Mouse (Mus musculus) CH12.LX (cell line): ENCODE results near the gene Pknox2. TPM values are rescaled to one million over a fixed set of nuclear protein-coding genes. Genes with fewer than 3 reads are reported as not detected.

Experiments
- DNase-seq: peaks from one replicate; pipeline ENCODE4 v3.0.0-alpha.2; 2013; ENCODE audit errors: extremely low read depth
- H3K27ac ChIP-seq: 2 replicates; pipeline ENCODE4 v1.5.1; 2012; ENCODE audit warnings: low read depth, mild to moderate bottlenecking, control low read depth, moderate library complexity; ENCODE audit not compliant: insufficient read depth
- H3K27me3 ChIP-seq: replicated peaks from 2 replicates; pipeline ENCODE3; 2012; ENCODE audit warnings: inconsistent platforms
- H3K36me3 ChIP-seq, 2 experiments: replicated peaks in 1 of 2; 2 replicates each; pipeline versions ENCODE3 to v1.6.1; 2012; ENCODE audit warnings: inconsistent platforms in 1 of 2, low read length in 1 of 2, mild to moderate bottlenecking in 1 of 2, mixed read lengths in 1 of 2, moderate library complexity in 1 of 2; ENCODE audit not compliant: control insufficient read depth in 1 of 2, insufficient read depth in 1 of 2
- H3K4me1 ChIP-seq, 2 experiments: 2 replicates each; pipeline ENCODE4 v1.6.1; 2012; ENCODE audit warnings: inconsistent platforms in 1 of 2, moderate library complexity in 1 of 2; ENCODE audit not compliant: insufficient read depth in 2 of 2, control insufficient read depth in 1 of 2
- H3K4me2 ChIP-seq: 2 replicates; pipeline ENCODE4 v1.6.1; 2012; ENCODE audit warnings: low read depth, mild to moderate bottlenecking, control low read depth; ENCODE audit not compliant: poor library complexity, insufficient read depth, severe bottlenecking
- H3K4me3 ChIP-seq, 3 experiments: fragments of 150-350 bp in 1 of 3; sonication (generic) in 1 of 3; replicated peaks in 1 of 3; 2 replicates each; pipeline versions ENCODE3 to v1.5.1; 2011 to 2012; ENCODE audit warnings: low read depth in 2 of 3, low read length in 2 of 3, mild to moderate bottlenecking in 2 of 3, moderate library complexity in 2 of 3, control low read depth in 1 of 3, improper control_type of control experiment in 1 of 3, inconsistent platforms in 1 of 3, mixed read lengths in 1 of 3; ENCODE audit not compliant: poor library complexity in 1 of 3
- H3K79me2 ChIP-seq: replicated peaks from 2 replicates; pipeline ENCODE4 v1.6.1; 2012; ENCODE audit warnings: mild to moderate bottlenecking, moderate library complexity; ENCODE audit not compliant: control insufficient read depth, poor library complexity, insufficient read depth, severe bottlenecking; ENCODE audit errors: extremely low read depth
- H3K9ac ChIP-seq: 2 replicates; pipeline ENCODE4 v1.6.1; 2012; ENCODE audit warnings: low read depth, mild to moderate bottlenecking, control low read depth, moderate library complexity; ENCODE audit not compliant: insufficient read depth
- H3K9me3 ChIP-seq: replicated peaks from 2 replicates; pipeline ENCODE3; 2012; ENCODE audit warnings: low read length, inconsistent platforms, mixed read lengths
- BHLHE40 ChIP-seq: IDR thresholded peaks from 2 replicates; pipeline ENCODE4 v1.6.1; 2011; ENCODE audit warnings: mild to moderate bottlenecking, low read depth, low read length, improper control_type of control experiment
- CHD1 ChIP-seq: IDR thresholded peaks from 2 replicates; pipeline ENCODE4 v1.6.1; 2012; ENCODE audit warnings: low read depth, low read length, improper control_type of control experiment, inconsistent platforms
- CHD2 ChIP-seq: IDR thresholded peaks from 2 replicates; pipeline ENCODE4 v1.6.1; 2011; ENCODE audit warnings: low read length, improper control_type of control experiment
- E2F4 ChIP-seq: IDR thresholded peaks from 2 replicates; pipeline ENCODE4 v1.6.1; 2011; ENCODE audit warnings: low read depth, low read length, improper control_type of control experiment; ENCODE audit not compliant: insufficient replicate concordance
- ELF1 ChIP-seq: IDR thresholded peaks from 2 replicates; pipeline ENCODE4 v1.6.1; 2014; ENCODE audit warnings: low read depth, mild to moderate bottlenecking, inconsistent platforms, low read length, improper control_type of control experiment
- EP300 ChIP-seq: IDR thresholded peaks from 2 replicates; pipeline ENCODE4 v1.6.1; 2011; ENCODE audit warnings: low read length, improper control_type of control experiment
- HCFC1 ChIP-seq: IDR thresholded peaks from 2 replicates; pipeline ENCODE4 v1.6.1; 2012; ENCODE audit warnings: low read depth, mild to moderate bottlenecking, inconsistent platforms, low read length, improper control_type of control experiment
- JUND ChIP-seq: conservative IDR thresholded peaks from 2 replicates; pipeline ENCODE4 v1.6.1; 2011; ENCODE audit warnings: low read depth, low read length, improper control_type of control experiment
- KAT2A ChIP-seq: IDR thresholded peaks from 2 replicates; pipeline ENCODE4 v1.6.1; 2012; ENCODE audit warnings: low read length, improper control_type of control experiment, inconsistent platforms; ENCODE audit not compliant: insufficient replicate concordance
- MAFK ChIP-seq: IDR thresholded peaks from 2 replicates; pipeline ENCODE4 v1.6.1; 2011; ENCODE audit warnings: low read length, improper control_type of control experiment; ENCODE audit not compliant: insufficient replicate concordance
- MAX ChIP-seq: IDR thresholded peaks from 2 replicates; pipeline ENCODE4 v1.6.1; 2011; ENCODE audit warnings: low read length, improper control_type of control experiment
- MXI1 ChIP-seq: IDR thresholded peaks from 2 replicates; pipeline ENCODE4 v1.6.1; 2011; ENCODE audit warnings: mild to moderate bottlenecking, low read depth, low read length, improper control_type of control experiment
- MYC ChIP-seq: IDR thresholded peaks from 2 replicates; pipeline ENCODE4 v1.6.1; 2011; ENCODE audit warnings: low read depth, mild to moderate bottlenecking, improper control_type of control experiment, low read length
- PAX5 ChIP-seq: IDR thresholded peaks from 2 replicates; pipeline ENCODE4 v1.6.1; 2012; ENCODE audit warnings: low read length, inconsistent platforms, mixed read lengths
- POLR2AphosphoS2 ChIP-seq: IDR thresholded peaks from 2 replicates; pipeline ENCODE4 v1.6.1; 2011; ENCODE audit warnings: low read depth, low read length, improper control_type of control experiment
- RAD21 ChIP-seq: IDR thresholded peaks from 2 replicates; pipeline ENCODE4 v1.6.1; 2011; ENCODE audit warnings: low read depth, mild to moderate bottlenecking, low read length, improper control_type of control experiment, moderate library complexity
- SIN3A ChIP-seq: IDR thresholded peaks from 2 replicates; pipeline ENCODE4 v1.6.1; 2012; ENCODE audit warnings: low read length, improper control_type of control experiment, inconsistent platforms
- SMC3 ChIP-seq: IDR thresholded peaks from 2 replicates; pipeline ENCODE4 v1.6.1; 2011; ENCODE audit warnings: low read depth, low read length, improper control_type of control experiment
- UBTF ChIP-seq: IDR thresholded peaks from 2 replicates; pipeline ENCODE4 v1.6.1; 2012; ENCODE audit warnings: low read depth, mild to moderate bottlenecking, inconsistent platforms, low read length, improper control_type of control experiment, moderate library complexity
- USF1 ChIP-seq: IDR thresholded peaks from 2 replicates; pipeline ENCODE4 v1.6.1; 2014; ENCODE audit warnings: low read depth, mild to moderate bottlenecking, inconsistent platforms, low read length, improper control_type of control experiment
- ZC3H11A ChIP-seq: IDR thresholded peaks from 2 replicates; pipeline ENCODE4 v1.6.1; 2012; ENCODE audit warnings: low read depth, mild to moderate bottlenecking, inconsistent platforms, low read length, improper control_type of control experiment
- ZKSCAN1 ChIP-seq: IDR thresholded peaks from 2 replicates; pipeline ENCODE4 v1.6.1; 2012; ENCODE audit warnings: low read depth, inconsistent platforms, low read length, improper control_type of control experiment, borderline replicate concordance
- ZMIZ1 ChIP-seq: IDR thresholded peaks from 2 replicates; pipeline ENCODE4 v1.6.1; 2012; ENCODE audit warnings: low read depth, mild to moderate bottlenecking, inconsistent platforms, low read length, improper control_type of control experiment
- dilution Hi-C: fragments of 300-500 bp; cut with MboI; formaldehyde crosslinking; loops from 2 replicates; pipeline ENCODE4 v1.14.3; 2020; ENCODE audit warnings: low sequenced_read_pairs; ENCODE audit not compliant: extremely low pct_unique_long_range_greater_than_20kb, extremely low pct_ligation_motif_present
- in situ Hi-C: fragments of 300-500 bp; cut with MboI; formaldehyde crosslinking; loops from 3 replicates; pipeline ENCODE4 v1.14.3; 2019; ENCODE audit warnings: low sequenced_read_pairs, low pct_ligation_motif_present, low pct_unique_long_range_greater_than_20kb, mixed read lengths
- polyA plus RNA-seq: library from polyadenylated mRNA; unstranded; fragments of >175 nt; gene quantifications from 2 replicates; pipeline ENCODE4 v1.2.1, GENCODE M21; 2012; ENCODE audit warnings: low read depth; ENCODE audit not compliant: insufficient read length
- total RNA-seq, 2 experiments: library from RNA; depleted of rRNA; stranded (reverse); fragments of 300-350 nt in 1 of 2; fragments of >200 nt in 1 of 2; gene quantifications; 2 replicates each; pipeline ENCODE4 v1.2.3; 2012 to 2014

Pknox2 gene
- total and polyA plus RNA-seq, 3 experiments, result 0.08 to 0.11 TPM; not detected in 1

- Histone ChIP-seq H3K4me2 (no peak overlapping the region), H3K4me3 (no peak overlapping the region), H3K4me1 (peaks cover 0 to 4% of the 10 kb centered on the region in 2 experiments; a peak in 1 of 4 replicates), H3K9ac (no peak overlapping the region), H3K36me3 (no peaks in the 10 kb centered on the region), H3K27ac (no peak overlapping the region), H3K79me2 (no peaks in the 10 kb centered on the region), H3K9me3 (no peaks in the 10 kb centered on the region), H3K27me3 (peaks cover 9% of the 10 kb centered on the region)
- dilution Hi-C loops, result no loop called here
- no peak for TF ChIP-seq MYC
- TF ChIP-seq MAX, result no peak
- no peak for TF ChIP-seq ELF1
- TF ChIP-seq ZKSCAN1, result no peak
- TF ChIP-seq E2F4, result no peak
- no peak for TF ChIP-seq SIN3A
- TF ChIP-seq CHD2, result no peak
- no peak for TF ChIP-seq SMC3
- no peak for TF ChIP-seq HCFC1
- no peak for TF ChIP-seq PAX5
- no peak for TF ChIP-seq USF1
- TF ChIP-seq KAT2A, result no peak
- TF ChIP-seq MAFK, result no peak
- no peak for TF ChIP-seq UBTF
- TF ChIP-seq CHD1, result no peak
- no peak for TF ChIP-seq ZC3H11A
- no peak for TF ChIP-seq JUND
- no peak for TF ChIP-seq MXI1
- no peak for TF ChIP-seq EP300
- TF ChIP-seq POLR2AphosphoS2, result no peak
- in situ Hi-C loops, result no loop called here
- no peak for DNase-seq
Observed at GRCm38 (mm10) chr9:37013565-37013964, 133.6 kb downstream of the Pknox2 start.

GRCm38 (mm10) chr9:37008090-37008489 lies 139.1 kb downstream of the Pknox2 start:
- Histone ChIP-seq H3K27ac (no peak overlapping the region), H3K27me3 (peaks cover 4% of the 10 kb centered on the region), H3K36me3 (no peaks in the 10 kb centered on the region), H3K9ac (no peak overlapping the region), H3K4me3 (no peak overlapping the region), H3K9me3 (no peaks in the 10 kb centered on the region), H3K4me1 (no peaks in the 10 kb centered on the region), H3K79me2 (no peaks in the 10 kb centered on the region), H3K4me2 (no peak overlapping the region)
- dilution Hi-C loops, result no loop called here
- DNase-seq, result no peak
- no peak for TF ChIP-seq E2F4
- TF ChIP-seq ZMIZ1, result no peak
- no peak for TF ChIP-seq JUND
- TF ChIP-seq MYC, result no peak
- no peak for TF ChIP-seq RAD21
- no peak for TF ChIP-seq BHLHE40
- TF ChIP-seq MXI1, result no peak
- no peak for TF ChIP-seq SMC3
- in situ Hi-C loops, result no loop called here
